Mouse (Mus musculus) left cerebral cortex, adult 2 months (tissue): ENCODE results near the gene Trio. TPM values are rescaled to one million over a fixed set of nuclear protein-coding genes. Genes with fewer than 3 reads are reported as not detected.

Source experiments
- DNase-seq, 2 experiments: peaks; one replicate each; pipeline ENCODE4 v3.0.0; 2021 to 2022; ENCODE audit warnings: low spot score in 2 of 2, mixed read lengths in 1 of 2; ENCODE audit errors: extremely low spot score in 1 of 2
- H3K27ac ChIP-seq: fragments of 200-600 bp; 2 replicates; pipeline ENCODE4 v1.8.1; 2022
- H3K4me3 ChIP-seq: fragments of 200-600 bp; 2 replicates; pipeline ENCODE4 v1.8.1; 2022
- CTCF ChIP-seq: fragments of 200-600 bp; IDR thresholded peaks from 2 replicates; pipeline ENCODE4 v1.8.1; 2022; ENCODE audit warnings: antibody characterized with exemption, mild to moderate bottlenecking, moderate library complexity
- intact Hi-C: fragments of 180-260 bp; cut with DNase I; formaldehyde crosslinking; loops from one replicate; pipeline ENCODE4 v1.15.1; 2025
- total RNA-seq, 2 experiments: library from RNA; stranded (reverse); gene quantifications; 2 replicates each; pipeline ENCODE4 v1.2.3; 2021

Trio gene
- total RNA-seq, 2 experiments from 2014 or later, result 252 to 279 TPM

DNA sequence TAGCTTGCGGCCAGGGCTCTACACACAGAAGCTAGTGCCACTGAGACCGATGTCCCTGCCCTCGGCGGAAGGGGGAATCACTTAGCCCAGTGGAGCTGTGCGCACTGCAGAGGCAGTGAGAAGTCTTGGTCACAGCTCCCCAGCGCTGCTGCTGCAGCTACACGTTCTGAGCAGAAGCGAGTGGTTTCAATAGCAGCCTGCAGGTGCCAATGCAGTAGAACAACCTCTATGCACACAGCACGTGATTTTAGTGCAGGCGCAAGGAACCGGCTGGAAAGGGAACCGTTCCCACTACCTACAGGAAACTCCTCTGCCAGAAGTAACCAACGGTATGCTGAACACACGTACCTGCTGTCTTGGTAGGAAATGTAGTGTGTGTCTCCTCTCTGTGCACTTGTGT, 165.2 kb downstream of the Trio start:
- no peak overlapping the region for H3K4me3 ChIP-seq
- no peak for TF ChIP-seq CTCF
- intact Hi-C loops, result no loop called here
- no peak for DNase-seq
- H3K27ac ChIP-seq, result peak overlapping the region; percentile 69; the same call in 1 of the 2 replicates

DNA sequence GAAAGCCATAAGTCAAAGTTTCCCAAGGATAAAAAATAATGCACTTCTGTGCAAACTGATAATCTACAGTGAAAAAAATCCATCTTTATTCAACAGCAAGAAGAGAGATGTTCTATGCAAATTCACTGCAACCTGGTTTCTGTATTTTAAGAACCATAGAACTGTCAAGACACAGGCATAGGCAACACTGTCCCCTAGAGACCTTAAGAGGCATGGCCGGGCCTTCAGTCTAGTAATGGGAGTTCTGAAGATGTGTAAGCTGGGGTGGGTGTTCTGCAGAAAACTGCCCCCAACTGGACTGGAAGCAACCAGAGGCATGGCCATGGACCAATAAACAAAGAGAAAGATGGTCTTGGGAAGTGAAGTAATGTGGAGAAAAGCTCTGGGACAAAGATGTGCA, 166.1 kb downstream of the Trio start:
- intact Hi-C loops, result loop anchor here (10.0 kb wide), 1 partner anchor 205 kb away; no protein-coding TSS in a partner anchor
- H3K27ac ChIP-seq, result peak overlapping the region; percentile 69
- DNase-seq, result no peak

GRCm38 (mm10) chr15:27859115-27859514, 166.5 kb downstream of the Trio start:
- intact Hi-C loops, result loop anchor here (10.0 kb wide), 1 partner anchor 204 kb away; no protein-coding TSS in a partner anchor

More for the DNA sequence above, 166.1 kb downstream of the Trio start:
- TF ChIP-seq CTCF, result peak; percentile 75
- no peak overlapping the region for H3K4me3 ChIP-seq

GRCm38 (mm10) chr15:27858179-27858819, 167.3 kb downstream of the Trio start:
- H3K4me3 ChIP-seq, result no peak overlapping the region
- intact Hi-C loops, result loop anchor here (10.0 kb wide), 1 partner anchor 203 kb away; no protein-coding TSS in a partner anchor
- no peak for TF ChIP-seq CTCF
- H3K27ac ChIP-seq, result peak overlapping the region; percentile 1; the same call in 1 of the 2 replicates
- DNase-seq, result no peak

More at GRCm38 (mm10) chr15:27859115-27859514, 166.5 kb downstream of the Trio start:
- no peak for DNase-seq
- H3K4me3 ChIP-seq, result no peak overlapping the region
- no peak for TF ChIP-seq CTCF
- H3K27ac ChIP-seq, result peak overlapping the region; percentile 69; the same call in 1 of the 2 replicates

DNA sequence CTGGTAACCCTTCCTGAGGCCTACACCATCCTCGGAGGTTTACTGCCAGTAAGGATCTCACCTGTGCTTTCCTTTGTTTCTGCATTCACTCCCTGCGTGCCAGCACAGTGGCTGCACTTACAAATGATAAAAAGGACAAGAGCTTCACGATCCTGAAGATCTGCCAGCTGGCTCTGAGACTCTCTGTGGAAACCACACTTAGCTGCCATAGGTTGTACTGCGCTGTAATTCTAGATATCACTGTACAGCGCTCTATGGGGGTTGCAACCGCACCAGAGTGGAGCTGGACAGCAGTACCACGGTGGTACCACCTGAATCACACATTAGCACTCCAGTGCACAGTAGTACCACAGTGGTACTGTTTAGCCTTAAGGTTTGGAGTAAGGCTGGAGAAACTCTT, 168.4 kb downstream of the Trio start:
- no peak for TF ChIP-seq CTCF
- peak overlapping the region; percentile 26; the same call in 1 of the 2 replicates for H3K27ac ChIP-seq
- intact Hi-C loops, result loop anchor here (2.0 to 10.0 kb wide), 2 partner anchors 28 to 202 kb away; no protein-coding TSS in a partner anchor

GRCm38 (mm10) chr15:27856050-27856787, 169.4 kb downstream of the Trio start:
- intact Hi-C loops, result loop anchor here (2.0 to 10.0 kb wide), 2 partner anchors 29 to 201 kb away; no protein-coding TSS in a partner anchor
- TF ChIP-seq CTCF, result peak; percentile 12
- DNase-seq, result no peak
- no peak overlapping the region for H3K4me3 ChIP-seq
- peak overlapping the region; percentile 25; the same call in 1 of the 2 replicates for H3K27ac ChIP-seq

More for the DNA sequence above, 168.4 kb downstream of the Trio start:
- no peak overlapping the region for H3K4me3 ChIP-seq
- no peak for DNase-seq

GRCm38 (mm10) chr15:27851312-27851711, 174.3 kb downstream of the Trio start:
- intact Hi-C loops, result loop anchor here (5.0 to 10.0 kb wide), 2 partner anchors 197 to 331 kb away; no protein-coding TSS in a partner anchor
- Histone ChIP-seq H3K27ac (no peak overlapping the region), H3K4me3 (no peak overlapping the region)
- DNase-seq, result no peak
- TF ChIP-seq CTCF, result peak; percentile 34

GRCm38 (mm10) chr15:27850904-27851303, 174.7 kb downstream of the Trio start:
- no peak for DNase-seq
- Histone ChIP-seq H3K27ac (no peak overlapping the region), H3K4me3 (no peak overlapping the region)
- intact Hi-C loops, result loop anchor here (5.0 to 10.0 kb wide), 2 partner anchors 196 to 331 kb away; no protein-coding TSS in a partner anchor
- TF ChIP-seq CTCF, result peak; percentile 51

- intact Hi-C loops, result loop anchor here (5.0 to 10.0 kb wide), 2 partner anchors 195 to 332 kb away; no protein-coding TSS in a partner anchor
- Histone ChIP-seq H3K27ac (no peak overlapping the region), H3K4me3 (no peak overlapping the region)
- no peak for DNase-seq
- no peak for TF ChIP-seq CTCF
These were observed 175.7 kb downstream of the Trio start for GRCm38 (mm10) chr15:27849910-27850309.

- Histone ChIP-seq H3K27ac (no peak overlapping the region), H3K4me3 (no peak overlapping the region)
- DNase-seq, result no peak
- intact Hi-C loops, result no loop called here
- TF ChIP-seq CTCF, result no peak
These were observed 184.0 kb downstream of the Trio start for GRCm38 (mm10) chr15:27841696-27842095.

- no peak for DNase-seq
- no peak overlapping the region for H3K4me3 ChIP-seq
- intact Hi-C loops, result no loop called here
- no peak overlapping the region for H3K27ac ChIP-seq
- TF ChIP-seq CTCF, result no peak
These were observed 185.1 kb downstream of the Trio start for GRCm38 (mm10) chr15:27840579-27840978.

DNA sequence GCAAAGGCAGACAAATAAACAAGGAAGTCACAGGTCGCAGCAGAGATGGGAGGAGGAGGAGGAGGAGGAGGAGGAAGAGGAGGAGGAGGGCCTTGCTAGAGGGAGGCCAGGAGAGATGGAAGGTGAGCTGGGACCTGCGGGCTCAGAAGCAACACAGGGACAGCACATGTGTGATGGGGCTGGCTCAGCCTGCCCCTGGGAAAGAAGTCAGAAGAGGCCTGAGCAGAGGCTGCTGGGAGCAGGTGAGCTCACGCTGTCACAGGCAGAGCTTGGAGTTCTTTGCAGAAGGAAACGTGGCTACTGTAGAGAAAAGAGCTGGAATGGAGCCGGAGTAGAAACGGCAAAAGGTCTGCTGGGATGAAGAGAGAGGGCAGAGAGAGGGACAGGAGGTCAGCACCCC, 185.5 kb downstream of the Trio start:
- TF ChIP-seq CTCF, result no peak
- intact Hi-C loops, result no loop called here
- no peak for DNase-seq
- Histone ChIP-seq H3K27ac (no peak overlapping the region), H3K4me3 (no peak overlapping the region)
